Mouse (Mus musculus): ENCODE data around the gene Scg5. TPM values are rescaled to one million over a fixed set of nuclear protein-coding genes. Genes with fewer than 3 reads are reported as not detected.

Gene Scg5
- polyA plus RNA-seq, 1 experiment from 2014 or later: 11.1 TPM

DNA sequence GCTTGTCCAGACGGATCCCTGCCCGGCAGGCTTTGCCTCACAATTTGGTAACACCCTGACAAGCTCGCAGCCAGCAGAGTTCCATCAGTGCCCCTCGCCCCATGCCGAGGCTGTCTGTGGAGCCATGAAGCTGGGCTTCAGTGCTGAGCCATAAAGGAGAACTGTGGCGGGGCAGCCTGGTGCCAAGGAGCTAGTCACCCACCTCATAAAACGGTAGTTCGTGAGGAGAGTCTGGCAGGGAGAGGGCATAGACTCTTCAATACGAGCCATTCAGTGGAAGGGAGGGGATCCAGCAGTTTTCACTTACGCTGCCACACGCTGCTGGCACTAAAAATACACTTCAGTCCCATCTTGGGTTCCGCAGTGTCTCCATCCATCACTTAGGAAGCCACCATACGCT lies 30.3 kb downstream of the Scg5 start:
- no peaks in the 10 kb centered on the region for H3K9me3 ChIP-seq (replicated peaks; ENCODE audit: control insufficient read depth, low read length)
- H3K27me3 ChIP-seq (ENCODE audit: control insufficient read depth, insufficient read depth, low read length): no peaks in the 10 kb centered on the region
- no peaks in the 10 kb centered on the region for H3K4me1 ChIP-seq (ENCODE audit: control insufficient read depth, insufficient read depth, low read length)
- H3K4me3 ChIP-seq (ENCODE audit: low read depth, low read length): no peak overlapping the region
- no peak overlapping the region for H3K9ac ChIP-seq (replicated peaks; ENCODE audit: low read length)
- DNase-seq (ENCODE audit: low spot score) (no peak), ATAC-seq (replicated peaks; ENCODE audit: insufficient number of reproducible peaks, low FRiP score, low TSS enrichment, low read depth) (no peak)
- no peaks in the 10 kb centered on the region for H3K36me3 ChIP-seq (replicated peaks; ENCODE audit: control insufficient read depth, insufficient read depth, low read depth, low read length)
- no peak overlapping the region for H3K4me2 ChIP-seq (ENCODE audit: low read depth, low read length)
- H3K27ac ChIP-seq (replicated peaks; ENCODE audit: low read depth, low read length): no peak overlapping the region
- WGBS: 82% methylated on average over 13 of the region's 13 CpGs

DNA sequence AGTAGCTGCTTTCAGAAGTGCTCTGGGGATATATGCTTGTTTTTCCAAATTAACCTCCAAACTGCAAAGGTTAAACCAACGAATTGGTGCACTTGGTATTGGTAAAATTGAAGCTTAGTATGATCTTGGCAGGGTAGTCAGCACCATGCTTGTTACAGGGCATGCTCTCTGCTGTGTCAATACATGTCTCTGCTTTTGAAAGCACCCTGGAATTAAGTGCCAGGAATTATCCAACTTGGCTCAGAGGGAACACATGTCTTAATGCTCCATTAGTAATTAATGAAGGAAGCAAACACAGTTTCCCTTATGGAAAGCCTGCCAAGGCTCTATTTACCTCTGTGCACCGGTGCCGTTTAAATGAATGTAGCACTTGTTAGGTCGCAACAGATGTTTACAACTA lies 33.7 kb downstream of the Scg5 start:
- no peak overlapping the region for H3K27ac ChIP-seq (replicated peaks; ENCODE audit: low read depth, low read length)
- H3K4me3 ChIP-seq (ENCODE audit: low read depth, low read length): no peak overlapping the region
- DNase-seq (ENCODE audit: low spot score) (no peak), ATAC-seq (replicated peaks; ENCODE audit: insufficient number of reproducible peaks, low FRiP score, low TSS enrichment, low read depth) (no peak)
- H3K36me3 ChIP-seq (replicated peaks; ENCODE audit: control insufficient read depth, insufficient read depth, low read depth, low read length): no peaks in the 10 kb centered on the region
- 58% methylated on average over 4 of the region's 4 CpGs for WGBS
- no peaks in the 10 kb centered on the region for H3K9me3 ChIP-seq (replicated peaks; ENCODE audit: control insufficient read depth, low read length)
- no peaks in the 10 kb centered on the region for H3K27me3 ChIP-seq (ENCODE audit: control insufficient read depth, insufficient read depth, low read length)
- no peak overlapping the region for H3K4me2 ChIP-seq (ENCODE audit: low read depth, low read length)
- no peak overlapping the region for H3K9ac ChIP-seq (replicated peaks; ENCODE audit: low read length)
- no peaks in the 10 kb centered on the region for H3K4me1 ChIP-seq (ENCODE audit: control insufficient read depth, insufficient read depth, low read length)

- no peak for DNase-seq (ENCODE audit: low spot score)
- no peaks in the 10 kb centered on the region for H3K9me3 ChIP-seq (replicated peaks; ENCODE audit: control insufficient read depth, low read length)
- 86% methylated on average over 3 of the region's 3 CpGs for WGBS
- H3K27me3 ChIP-seq (ENCODE audit: control insufficient read depth, insufficient read depth, low read length): no peaks in the 10 kb centered on the region
- H3K4me3 ChIP-seq (ENCODE audit: low read depth, low read length): no peak overlapping the region
- ATAC-seq (replicated peaks; ENCODE audit: insufficient number of reproducible peaks, low FRiP score, low TSS enrichment, low read depth): no peak
- no peak overlapping the region for H3K27ac ChIP-seq (replicated peaks; ENCODE audit: low read depth, low read length)
- H3K4me2 ChIP-seq (ENCODE audit: low read depth, low read length): no peak overlapping the region
- no peak overlapping the region for H3K9ac ChIP-seq (replicated peaks; ENCODE audit: low read length)
- H3K36me3 ChIP-seq (replicated peaks; ENCODE audit: control insufficient read depth, insufficient read depth, low read depth, low read length): no peaks in the 10 kb centered on the region
- no peaks in the 10 kb centered on the region for H3K4me1 ChIP-seq (ENCODE audit: control insufficient read depth, insufficient read depth, low read length)
Measured at GRCm38 (mm10) chr2:113793521-113793920, 35.4 kb downstream of the Scg5 start.

DNA sequence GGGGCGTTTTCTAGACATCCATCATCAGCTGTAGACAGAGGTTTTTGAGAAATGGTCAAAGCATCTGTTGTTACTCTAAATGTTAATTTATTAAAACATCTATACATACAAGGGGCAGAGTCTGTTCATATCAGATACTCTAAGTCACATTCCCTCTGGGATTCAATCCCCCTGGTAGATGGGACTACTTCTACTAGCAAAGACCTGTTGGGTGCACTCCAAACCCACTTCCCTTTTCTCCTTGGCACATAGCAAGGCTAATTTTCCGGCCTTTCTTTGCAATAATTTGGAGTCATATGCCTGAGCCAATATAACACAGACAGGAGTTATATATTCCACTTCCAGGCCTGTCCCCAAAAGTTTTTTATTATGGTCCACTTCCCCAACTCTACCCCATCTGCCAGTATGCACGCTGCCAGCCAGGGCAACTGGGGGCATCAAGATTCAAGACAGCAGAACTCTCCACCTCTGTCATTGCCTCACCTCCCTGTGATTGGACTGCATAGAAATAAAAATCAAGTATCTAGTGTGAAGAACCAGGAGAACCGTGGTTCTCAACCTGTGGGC lies 40.0 kb downstream of the Scg5 start:
- H3K4me1 ChIP-seq (ENCODE audit: control insufficient read depth, insufficient read depth, low read length): no peaks in the 10 kb centered on the region
- no peaks in the 10 kb centered on the region for H3K27me3 ChIP-seq (ENCODE audit: control insufficient read depth, insufficient read depth, low read length)
- H3K4me3 ChIP-seq (ENCODE audit: low read depth, low read length): no peak overlapping the region
- H3K27ac ChIP-seq (replicated peaks; ENCODE audit: low read depth, low read length): no peak overlapping the region
- no peak for ATAC-seq (replicated peaks; ENCODE audit: insufficient number of reproducible peaks, low FRiP score, low TSS enrichment, low read depth)
- H3K9ac ChIP-seq (replicated peaks; ENCODE audit: low read length): no peak overlapping the region
- no peaks in the 10 kb centered on the region for H3K36me3 ChIP-seq (replicated peaks; ENCODE audit: control insufficient read depth, insufficient read depth, low read depth, low read length)
- 87% methylated on average over 4 of the region's 4 CpGs for WGBS
- H3K9me3 ChIP-seq (replicated peaks; ENCODE audit: control insufficient read depth, low read length): no peaks in the 10 kb centered on the region
- no peak for DNase-seq (ENCODE audit: low spot score)
- no peak overlapping the region for H3K4me2 ChIP-seq (ENCODE audit: low read depth, low read length)

- 88% methylated on average over 4 of the region's 4 CpGs for WGBS
Measured at GRCm38 (mm10) chr2:113787882-113788281, 41.0 kb downstream of the Scg5 start.

GRCm38 (mm10) chr2:113784851-113785250 lies 44.1 kb downstream of the Scg5 start:
- no peaks in the 10 kb centered on the region for H3K36me3 ChIP-seq (replicated peaks; ENCODE audit: control insufficient read depth, insufficient read depth, low read depth, low read length)
- WGBS: 73% methylated on average over 3 of the region's 3 CpGs
- H3K4me1 ChIP-seq (ENCODE audit: control insufficient read depth, insufficient read depth, low read length): no peaks in the 10 kb centered on the region
- H3K9ac ChIP-seq (replicated peaks; ENCODE audit: low read length): no peak overlapping the region
- no peak overlapping the region for H3K4me3 ChIP-seq (ENCODE audit: low read depth, low read length)
- no peak for DNase-seq (ENCODE audit: low spot score)
- no peak overlapping the region for H3K27ac ChIP-seq (replicated peaks; ENCODE audit: low read depth, low read length)
- ATAC-seq (replicated peaks; ENCODE audit: insufficient number of reproducible peaks, low FRiP score, low TSS enrichment, low read depth): no peak
- no peak overlapping the region for H3K4me2 ChIP-seq (ENCODE audit: low read depth, low read length)
- H3K9me3 ChIP-seq (replicated peaks; ENCODE audit: control insufficient read depth, low read length): no peaks in the 10 kb centered on the region
- H3K27me3 ChIP-seq (ENCODE audit: control insufficient read depth, insufficient read depth, low read length): no peaks in the 10 kb centered on the region

More at GRCm38 (mm10) chr2:113787882-113788281, 41.0 kb downstream of the Scg5 start:
- H3K4me3 ChIP-seq (ENCODE audit: low read depth, low read length): no peak overlapping the region
- H3K36me3 ChIP-seq (replicated peaks; ENCODE audit: control insufficient read depth, insufficient read depth, low read depth, low read length): no peaks in the 10 kb centered on the region
- H3K4me1 ChIP-seq (ENCODE audit: control insufficient read depth, insufficient read depth, low read length): no peaks in the 10 kb centered on the region
- H3K27ac ChIP-seq (replicated peaks; ENCODE audit: low read depth, low read length): no peak overlapping the region
- no peak overlapping the region for H3K4me2 ChIP-seq (ENCODE audit: low read depth, low read length)
- no peak overlapping the region for H3K9ac ChIP-seq (replicated peaks; ENCODE audit: low read length)
- no peak for DNase-seq (ENCODE audit: low spot score)
- ATAC-seq (replicated peaks; ENCODE audit: insufficient number of reproducible peaks, low FRiP score, low TSS enrichment, low read depth): no peak
- no peaks in the 10 kb centered on the region for H3K9me3 ChIP-seq (replicated peaks; ENCODE audit: control insufficient read depth, low read length)
- no peaks in the 10 kb centered on the region for H3K27me3 ChIP-seq (ENCODE audit: control insufficient read depth, insufficient read depth, low read length)

GRCm38 (mm10) chr2:113781521-113781920 lies 47.4 kb downstream of the Scg5 start:
- WGBS: 78% methylated on average over 4 of the region's 4 CpGs
- DNase-seq (ENCODE audit: low spot score) (no peak), ATAC-seq (replicated peaks; ENCODE audit: insufficient number of reproducible peaks, low FRiP score, low TSS enrichment, low read depth) (no peak)
- Histone ChIP-seq H3K9ac (replicated peaks; ENCODE audit: low read length) (no peak overlapping the region), H3K36me3 (replicated peaks; ENCODE audit: control insufficient read depth, insufficient read depth, low read depth, low read length) (no peaks in the 10 kb centered on the region), H3K4me1 (ENCODE audit: control insufficient read depth, insufficient read depth, low read length) (no peaks in the 10 kb centered on the region), H3K27me3 (ENCODE audit: control insufficient read depth, insufficient read depth, low read length) (no peaks in the 10 kb centered on the region), H3K4me2 (ENCODE audit: low read depth, low read length) (no peak overlapping the region), H3K9me3 (replicated peaks; ENCODE audit: control insufficient read depth, low read length) (no peaks in the 10 kb centered on the region), H3K4me3 (ENCODE audit: low read depth, low read length) (no peak overlapping the region), H3K27ac (replicated peaks; ENCODE audit: low read depth, low read length) (no peak overlapping the region)

- no peak overlapping the region for H3K4me3 ChIP-seq (ENCODE audit: low read depth, low read length)
- no peak for DNase-seq (ENCODE audit: low spot score)
- WGBS: 88% methylated on average over 5 of the region's 5 CpGs
Measured at GRCm38 (mm10) chr2:113781107-113781506, 47.8 kb downstream of the Scg5 start.

More at GRCm38 (mm10) chr2:113781107-113781506, 47.8 kb downstream of the Scg5 start:
- ATAC-seq (replicated peaks; ENCODE audit: insufficient number of reproducible peaks, low FRiP score, low TSS enrichment, low read depth): no peak
- Histone ChIP-seq H3K4me2 (ENCODE audit: low read depth, low read length) (no peak overlapping the region), H3K9me3 (replicated peaks; ENCODE audit: control insufficient read depth, low read length) (no peaks in the 10 kb centered on the region), H3K9ac (replicated peaks; ENCODE audit: low read length) (no peak overlapping the region), H3K27ac (replicated peaks; ENCODE audit: low read depth, low read length) (no peak overlapping the region), H3K27me3 (ENCODE audit: control insufficient read depth, insufficient read depth, low read length) (no peaks in the 10 kb centered on the region), H3K36me3 (replicated peaks; ENCODE audit: control insufficient read depth, insufficient read depth, low read depth, low read length) (no peaks in the 10 kb centered on the region), H3K4me1 (ENCODE audit: control insufficient read depth, insufficient read depth, low read length) (no peaks in the 10 kb centered on the region)

All from embryonic facial prominence, embryonic 11.5 days (tissue).